Mouse (Mus musculus) heart, adult 8-10 months (tissue): ENCODE measurements around the gene Gm16503. TPM values are rescaled to one million over a fixed set of nuclear protein-coding genes. Genes with fewer than 3 reads are reported as not detected.

Experiments used
- total RNA-seq, 4 experiments: library from RNA; stranded (reverse); gene quantifications; 2 replicates each; pipeline ENCODE4 v1.2.4; 2022

The Gm16503 gene
- total RNA-seq, 4 experiments from 2014 or later = 0.16 to 0.31 (median 0.28) TPM; not detected in 1

Other genes starting within 250 kb of the Gm16503 start
- gene Zfp988, start 234.5 kb upstream of the Gm16503 start, total RNA-seq = not detected
- under 1 TPM in 1 of 4 experiments, not detected in 3; 0.98 TPM for gene Zfp978, start 178.9 kb upstream of the Gm16503 start, total RNA-seq
- gene Zfp982, start 47.8 kb upstream of the Gm16503 start, total RNA-seq = 1 to 10 TPM; 8.1 to 9.8 (median 9.1) TPM
- under 1 TPM; 0.16 to 0.63 (median 0.28) TPM for gene Zfp985, start 13.1 kb downstream of the Gm16503 start, total RNA-seq
- gene Zfp979, start 102.3 kb downstream of the Gm16503 start, total RNA-seq = 1 to 10 TPM; 1.9 to 3.0 (median 2.7) TPM
- gene Zfp534, start 162.3 kb downstream of the Gm16503 start, total RNA-seq = under 1 TPM in 1 of 4 experiments, not detected in 3; 0.11 TPM